Mouse (Mus musculus) embryo, embryonic 10 days (tissue): ENCODE measurements at regions not wholly inside any gene's neighbourhood (a gene's known extent, or its start where the extent isn't known, plus 50 kb on each side); places are given as distances from the start of the nearest gene placed in this dataset.
"Not testable (repeated sequence)": the region's sequence is repeated elsewhere in the genome, so short reads cannot be mapped to it uniquely, and the experiment has no call there.

Experiments
- DNase-seq: peaks from one replicate; pipeline ENCODE4 v3.0.0-alpha.2; 2015; ENCODE audit warnings: low spot score

DNA sequence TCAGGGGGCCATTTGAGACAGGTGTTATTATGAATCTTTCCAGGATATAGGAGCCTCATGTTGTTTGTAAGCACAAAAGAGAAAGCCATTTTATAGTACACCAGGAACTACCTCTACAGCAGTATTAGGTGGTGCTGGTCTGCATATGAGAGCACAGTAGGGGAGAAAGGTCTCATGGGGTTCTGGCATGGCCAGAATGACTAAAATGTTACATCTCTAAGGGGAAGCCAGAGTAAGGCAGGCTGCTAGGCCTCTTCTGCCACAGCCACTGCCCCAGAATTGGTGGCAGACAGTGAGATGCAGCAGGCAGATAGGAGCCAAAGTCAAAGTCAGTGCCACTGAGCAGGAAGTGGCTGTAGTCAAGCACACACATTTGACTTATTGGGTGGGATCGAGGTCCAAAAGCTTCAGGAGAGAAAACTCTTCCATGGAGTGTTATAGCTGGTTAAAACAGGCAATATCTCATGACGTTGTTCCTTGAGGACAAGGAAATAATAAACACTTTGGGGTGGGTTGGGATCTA is 147.2 kb downstream of the Hira start:
- no peak for DNase-seq

DNA sequence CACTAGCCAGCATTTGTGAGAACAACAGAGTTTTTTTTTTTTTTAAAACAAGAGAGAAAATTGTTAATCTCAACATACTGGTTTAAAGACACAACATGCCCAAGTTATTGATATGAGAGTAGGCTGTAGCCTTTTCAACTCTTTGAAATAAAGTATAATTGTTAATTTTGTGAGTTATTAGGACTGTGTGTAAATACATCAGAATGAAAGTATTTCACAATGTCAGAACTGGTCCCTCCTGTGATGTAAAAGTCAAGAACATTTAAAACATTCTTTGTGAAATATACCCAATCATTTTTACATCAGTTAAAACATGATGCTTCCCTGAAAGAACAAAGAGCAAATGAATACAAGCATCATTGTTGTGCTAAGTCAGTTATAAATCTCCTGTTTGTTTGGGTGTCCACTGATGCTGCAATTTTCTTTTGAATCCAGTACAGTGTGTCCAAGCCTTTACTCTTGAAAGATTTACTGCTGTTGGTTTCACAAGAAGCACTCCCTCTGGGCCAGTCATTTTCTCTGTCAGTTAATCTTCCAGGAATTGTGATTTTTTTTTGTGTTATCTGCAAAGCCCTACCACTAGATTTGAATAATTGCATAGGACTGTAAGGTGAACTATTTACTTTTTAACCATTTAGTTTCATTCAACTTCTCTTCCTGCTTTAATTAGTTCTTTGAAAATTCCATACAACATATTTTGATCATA is 148.5 kb downstream of the Hira start:
- DNase-seq = no peak

DNA sequence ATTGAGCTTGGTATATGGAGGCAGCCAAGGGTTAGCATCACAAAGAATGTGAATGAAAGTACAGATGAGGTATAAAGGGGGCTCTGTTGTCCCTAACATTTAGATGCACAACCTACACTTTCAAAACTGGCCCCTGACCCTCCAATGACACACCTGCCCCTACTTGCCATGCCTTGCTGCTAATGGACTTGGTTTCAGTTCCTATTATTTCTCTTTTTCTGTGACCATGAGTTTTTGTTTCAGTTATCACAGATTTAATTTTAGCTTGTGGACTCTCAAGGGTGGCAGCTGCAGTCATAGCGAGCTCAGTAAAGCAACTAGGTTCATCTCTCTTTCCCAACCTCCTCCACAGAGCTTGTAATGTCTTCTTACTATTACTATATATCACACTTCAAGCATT is 150.3 kb downstream of the Hira start:
- no peak for DNase-seq

DNA sequence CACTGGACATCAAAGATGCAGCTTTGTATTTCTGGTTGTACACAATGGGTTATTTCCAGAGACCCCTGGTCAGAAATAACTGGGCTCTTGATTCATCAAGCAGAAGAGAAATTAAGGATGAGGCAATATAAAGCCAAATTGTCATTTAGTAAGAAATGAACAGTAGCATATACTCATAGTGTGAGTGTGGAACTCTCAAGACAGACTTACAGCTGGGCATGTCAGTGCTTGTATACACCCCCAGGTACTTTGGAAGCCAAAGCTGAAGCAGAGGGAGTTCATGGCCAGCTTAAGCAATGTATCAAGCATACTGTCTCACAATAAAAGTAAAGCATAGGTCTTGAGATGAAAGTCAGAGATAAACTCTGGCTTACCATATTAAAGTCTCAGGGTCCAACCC is 155.7 kb downstream of the Hira start:
- DNase-seq = no peak

DNA sequence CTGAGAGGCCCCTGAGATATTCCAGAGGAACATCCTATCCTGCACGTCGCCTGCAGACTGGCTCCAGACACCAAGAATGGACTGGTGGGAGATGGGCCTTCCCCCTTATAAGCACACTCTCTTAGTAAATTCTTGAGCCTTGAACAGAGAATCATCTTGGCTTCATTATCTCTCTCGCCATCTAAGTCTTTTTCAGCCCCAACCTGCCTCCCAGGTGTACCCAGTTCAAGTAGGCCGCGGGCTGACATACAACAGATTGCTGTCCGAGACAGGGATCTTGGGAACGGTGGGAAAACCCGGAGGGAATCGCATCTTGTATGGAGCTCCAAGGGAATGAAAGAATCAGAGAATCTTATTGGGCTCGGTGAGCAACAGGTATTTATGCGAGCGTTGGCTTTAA is 158.9 kb downstream of the Hira start:
- DNase-seq = no peak

DNA sequence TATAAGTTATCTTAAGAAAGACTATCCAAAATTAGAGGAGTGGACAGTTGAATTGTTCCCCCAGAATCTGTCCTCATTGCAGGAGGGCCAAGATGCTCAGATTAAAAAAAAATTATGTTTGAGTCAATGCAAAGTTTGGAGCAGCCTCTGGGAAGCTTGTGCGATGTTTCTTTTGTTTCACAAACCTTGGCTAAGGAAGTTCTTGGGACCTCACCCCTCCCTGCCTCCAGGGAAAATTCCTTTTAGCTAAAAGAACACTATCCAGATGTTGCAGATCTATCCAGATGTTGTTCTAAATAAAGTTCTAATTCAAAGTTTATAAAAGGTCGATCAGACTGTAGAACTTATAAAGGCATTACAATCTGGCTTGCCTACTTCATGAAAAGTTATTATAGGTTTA is 160.8 kb downstream of the Hira start:
- DNase-seq = no peak

DNA sequence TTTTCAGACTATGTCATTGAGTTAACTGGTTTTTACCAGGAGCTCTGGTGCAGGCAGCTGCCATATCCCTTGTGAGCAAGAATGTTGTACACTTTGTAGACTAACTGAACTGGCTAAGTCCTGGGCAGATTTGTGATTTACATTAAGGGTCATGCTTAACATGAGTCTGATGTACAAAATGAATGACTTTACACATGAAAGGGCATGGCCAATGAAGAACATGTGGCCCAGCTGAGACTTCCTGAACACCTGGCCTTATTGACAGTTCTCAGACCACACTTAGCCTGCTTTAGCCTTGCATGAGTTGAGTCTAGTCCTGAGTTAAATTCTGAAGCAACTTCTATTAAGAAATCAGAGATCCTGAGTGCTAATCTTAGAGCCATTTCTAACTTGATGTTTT is 176.0 kb downstream of the Hira start:
- no peak for DNase-seq

DNA sequence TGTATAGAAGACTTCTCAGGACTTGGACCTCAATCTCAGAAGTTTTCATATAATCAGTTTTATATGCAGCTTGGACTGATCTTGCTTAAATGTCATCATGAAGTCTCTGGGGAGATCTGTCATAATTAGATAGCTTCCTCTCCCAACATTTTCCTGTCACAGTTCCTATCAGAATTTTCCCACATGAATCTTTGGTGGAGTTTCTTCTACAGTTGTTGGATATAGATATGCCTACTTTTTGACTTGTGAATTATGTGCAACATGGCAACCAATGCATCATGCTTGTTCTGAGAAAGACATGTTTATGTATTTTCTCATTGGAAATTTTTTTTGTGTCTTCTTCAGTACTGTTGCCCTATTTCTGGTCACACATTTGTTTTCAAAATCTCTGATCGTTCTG is 183.5 kb downstream of the Hira start:
- no peak for DNase-seq

DNA sequence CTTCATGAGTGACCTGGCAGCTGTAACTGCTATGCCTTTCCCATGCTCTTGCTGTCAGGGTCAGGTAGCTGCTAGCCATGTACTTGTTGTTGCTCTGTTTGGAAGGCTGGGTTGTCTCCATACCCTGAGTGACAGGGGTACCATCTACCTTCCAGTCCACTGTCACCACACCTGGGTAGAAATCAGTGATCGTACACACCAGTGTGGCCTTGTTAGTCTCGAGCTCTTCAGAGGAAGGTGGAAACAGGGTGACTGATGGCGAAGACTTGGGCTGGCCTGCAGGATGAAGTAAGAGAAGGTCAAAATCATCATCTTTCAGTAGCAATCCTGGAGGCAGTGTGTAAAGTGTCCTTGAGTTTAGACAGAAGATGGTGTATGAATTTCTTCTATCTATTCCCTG is 185.0 kb downstream of the Hira start:
- DNase-seq = no peak

DNA sequence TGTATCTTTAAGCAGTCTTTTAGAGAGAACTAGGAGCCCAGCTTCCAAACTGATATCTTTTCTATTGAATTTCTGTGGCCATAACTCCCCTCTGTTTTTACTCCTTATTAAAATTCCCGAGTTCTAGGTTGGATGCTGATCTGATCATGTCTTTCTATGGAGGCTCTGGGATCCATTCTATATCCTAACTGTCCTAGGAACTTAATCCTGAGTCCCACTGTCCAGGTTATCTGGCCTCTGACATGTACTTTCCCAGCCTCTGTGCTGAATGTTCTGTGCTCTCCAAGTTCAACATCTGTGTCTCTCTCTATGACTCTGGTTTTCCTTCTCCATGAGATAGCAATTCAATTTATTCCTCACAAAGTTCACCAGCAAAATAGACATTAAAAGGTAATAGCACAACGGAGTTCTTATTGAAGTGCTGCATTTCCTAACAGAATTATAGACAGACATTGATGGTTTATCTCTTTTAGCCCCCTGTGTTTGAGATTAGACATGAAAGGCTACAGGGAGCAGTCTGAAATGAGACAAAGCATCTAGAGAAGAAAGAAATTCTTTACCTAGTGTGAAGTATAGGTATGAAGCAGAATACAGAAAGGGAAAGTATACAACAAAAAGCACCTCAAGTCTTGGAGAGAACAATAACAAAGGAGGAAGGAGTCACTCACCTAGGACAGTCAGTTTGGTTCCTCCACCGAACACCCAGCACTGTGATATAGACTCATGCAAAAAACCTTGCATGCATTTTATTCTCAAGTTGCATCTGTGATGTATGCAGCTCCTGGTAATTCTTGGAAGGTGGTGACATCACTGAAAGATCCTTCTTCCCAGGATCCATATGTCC is 185.9 kb downstream of the Hira start:
- no peak for DNase-seq

DNA sequence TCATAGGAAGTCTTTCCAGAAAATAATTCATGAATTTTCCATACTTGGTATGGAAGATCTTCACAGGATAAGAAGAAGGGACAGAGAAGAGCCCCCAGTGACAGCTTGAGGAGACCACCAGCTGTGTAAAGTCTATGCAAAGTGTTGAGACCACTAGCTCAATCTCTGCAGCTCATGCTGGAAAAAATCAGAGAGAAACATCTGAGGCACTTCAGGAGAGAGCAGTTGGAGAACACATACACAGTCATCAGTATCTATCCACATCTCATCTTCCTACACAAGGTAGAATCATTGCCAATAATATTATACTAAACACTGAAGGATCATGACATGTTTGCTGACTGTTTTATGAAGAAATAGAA is 186.5 kb downstream of the Hira start:
- no peak for DNase-seq

DNA sequence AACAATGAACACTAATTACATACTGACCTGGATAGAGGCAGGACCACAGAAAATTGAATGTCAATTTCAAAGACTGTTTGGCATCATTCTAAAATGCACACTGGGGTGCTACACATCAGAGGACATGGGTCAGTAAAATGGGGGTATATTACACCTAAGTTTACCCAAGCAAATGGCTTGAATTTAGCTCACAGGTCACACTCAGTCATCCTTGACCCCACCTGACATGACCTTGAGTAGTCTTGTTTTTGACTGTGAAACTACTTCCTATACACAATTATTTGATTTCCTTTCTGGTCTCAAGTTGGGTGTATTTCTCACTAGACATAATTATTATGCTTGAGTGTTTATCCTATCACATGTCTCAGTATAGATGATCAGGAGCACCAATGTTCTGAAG is 187.6 kb downstream of the Hira start:
- no peak for DNase-seq

DNA sequence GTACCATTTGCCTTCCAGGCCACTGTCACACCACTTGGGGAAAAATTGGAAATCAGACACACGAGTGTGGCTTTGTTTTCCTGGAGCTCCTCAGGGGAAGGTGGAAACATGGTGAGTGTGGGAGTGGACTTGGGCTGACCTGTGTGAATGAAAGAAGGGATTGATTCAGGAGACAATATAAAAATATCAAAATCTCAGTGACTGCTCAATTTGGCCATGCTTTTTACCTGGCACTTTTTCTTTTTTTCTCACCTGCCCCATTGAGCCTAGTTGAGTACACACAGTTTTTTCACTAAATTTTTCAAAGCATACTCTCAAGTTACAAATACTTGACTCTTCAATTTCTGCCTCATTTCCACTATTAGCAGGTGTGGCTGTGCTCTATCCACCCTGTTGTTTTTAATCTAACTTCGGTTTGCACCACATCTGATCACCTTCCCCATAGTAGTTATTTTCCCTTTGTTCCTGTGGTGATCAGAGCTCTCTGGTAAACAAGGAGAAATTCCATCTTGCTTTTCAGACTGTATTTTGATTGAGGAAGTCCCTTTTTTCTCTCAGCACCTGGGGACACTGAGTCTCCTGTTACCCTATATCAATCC is 188.8 kb downstream of the Hira start:
- DNase-seq = no peak

DNA sequence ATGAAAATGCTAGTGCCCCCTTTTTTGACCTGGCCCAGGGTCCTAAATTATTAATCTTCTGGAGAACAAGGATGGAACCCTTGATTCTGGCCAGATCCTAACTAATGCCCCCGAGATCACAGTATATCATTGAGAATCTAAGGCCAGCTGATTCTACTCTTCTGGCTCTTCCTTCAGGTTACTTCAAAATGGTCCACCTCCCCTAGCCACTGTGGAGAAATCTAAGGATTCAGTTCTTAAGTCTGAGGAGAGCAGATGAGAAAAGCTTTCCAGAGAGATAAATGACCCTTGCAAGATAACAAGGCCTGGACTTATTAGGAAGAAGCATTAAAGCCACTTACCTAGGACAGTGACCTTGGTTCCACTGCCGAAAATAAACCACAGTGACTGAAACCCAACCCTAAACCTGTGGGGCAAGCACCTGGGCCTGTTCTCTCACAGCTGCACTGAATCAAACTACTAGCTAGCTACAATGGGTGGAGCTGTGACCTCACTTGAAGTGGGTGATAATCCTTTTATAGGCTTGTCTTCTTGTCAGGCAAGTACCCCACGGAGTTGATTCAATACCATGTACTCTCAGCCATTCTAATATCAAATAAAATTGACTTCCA is 190.0 kb downstream of the Hira start:
- DNase-seq = no peak

DNA sequence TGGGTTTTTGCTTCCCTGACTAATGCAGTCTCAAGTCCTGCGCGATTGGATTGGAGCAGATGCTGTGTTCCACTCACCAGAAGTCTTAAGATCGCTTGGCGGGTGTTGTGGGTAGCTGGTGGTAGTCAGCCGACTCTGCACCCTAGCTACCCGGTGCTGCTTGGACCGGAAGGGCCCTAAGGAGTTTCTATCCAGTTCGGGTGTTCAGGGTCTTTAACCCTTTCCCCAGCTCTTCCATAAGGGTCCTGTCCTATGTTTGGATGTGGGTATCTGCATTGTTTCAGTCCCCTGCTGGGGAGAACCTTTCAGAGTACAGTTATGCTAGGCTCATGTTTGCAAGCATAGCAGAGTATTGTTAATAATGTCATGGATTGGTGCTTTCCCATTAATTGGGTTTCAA is 206.7 kb downstream of the Hira start:
- DNase-seq = not testable (repeated sequence)

DNA sequence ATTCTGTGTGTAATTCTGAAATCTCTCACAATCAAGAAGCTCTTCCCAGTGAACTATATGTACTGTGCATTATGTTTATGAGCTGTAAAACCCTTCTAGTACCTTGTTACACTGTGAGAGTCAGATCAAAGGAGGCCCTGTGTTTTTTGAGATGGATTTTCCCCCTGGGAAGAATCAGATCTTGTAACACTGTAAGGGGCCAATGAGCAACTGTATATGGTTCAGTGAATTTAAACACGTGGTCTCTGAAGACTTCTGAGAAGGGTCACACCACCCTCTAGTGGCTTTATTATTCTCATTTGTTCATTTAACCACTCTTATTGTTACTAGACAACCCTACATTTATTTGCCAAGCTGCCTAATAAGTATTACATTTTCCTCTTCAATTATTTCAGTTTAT is 211.1 kb downstream of the Hira start:
- DNase-seq = peak; percentile 3
